Mouse (Mus musculus): ENCODE data around the gene Bmp3. TPM values are rescaled to one million over a fixed set of nuclear protein-coding genes. Genes with fewer than 3 reads are reported as not detected.
A peak's percentile ranks its signal among the peaks of the same experiment; 100 is the strongest.

The Bmp3 gene
- polyA plus RNA-seq (2012; rRNA removed) (6.2 and 7.0 TPM in 2 replicates), polyA plus RNA-seq (2014; fragmentation: Nextera tagmentation; extraction: Ambion mirVana) (7.6 and 8.6 TPM in 2 replicates)

GRCm38 (mm10) chr5:98854264-98854626, at the start of gene Bmp3:
Gene Bmp3, plus strand, starts transcription at chr5:98854415.
- Histone ChIP-seq H3K4me1 (ENCODE audit: control insufficient read depth, insufficient read depth, low read length) (no peaks in the 10 kb centered on the region), H3K4me2 (replicated peaks; ENCODE audit: low read depth, low read length, severe bottlenecking) (peak within 1 kb of the TSS; percentile 99), H3K36me3 (ENCODE audit: control insufficient read depth, insufficient read depth, low read length) (no peaks in the 10 kb centered on the region), H3K9ac (ENCODE audit: low read depth, low read length, severe bottlenecking) (peak within 1 kb of the TSS; percentile 61), H3K4me3 (replicated peaks; ENCODE audit: low read length) (peak within 1 kb of the TSS; percentile 55), H3K27ac (replicated peaks; ENCODE audit: low read depth, low read length) (no peak within 1 kb of the TSS), H3K27me3 (ENCODE audit: control insufficient read depth, insufficient read depth, low read length) (peaks cover 38% of the 10 kb centered on the region), H3K9me3 (ENCODE audit: control insufficient read depth, low read length) (no peaks in the 10 kb centered on the region)
- ATAC-seq (ENCODE audit: low FRiP score, low read depth): 0 out of 2 replicates have a peak, but pooled peaks have one; percentile 42
- peak; percentile 20 for DNase-seq (ENCODE audit: low spot score)
- TF ChIP-seq POLR2A (IDR thresholded peaks at IDR 0.05; ENCODE audit: borderline replicate concordance, extremely low read depth, insufficient read depth, insufficient read length): no peak
- WGBS: 3% methylated on average over 10 of the region's 10 CpGs

GRCm38 (mm10) chr5:98804761-98805160, 49.5 kb upstream of the Bmp3 start:
- Histone ChIP-seq H3K4me3 (replicated peaks; ENCODE audit: low read length) (no peak overlapping the region), H3K4me1 (ENCODE audit: control insufficient read depth, insufficient read depth, low read length) (no peaks in the 10 kb centered on the region), H3K9ac (ENCODE audit: low read depth, low read length, severe bottlenecking) (no peak overlapping the region), H3K4me2 (replicated peaks; ENCODE audit: low read depth, low read length, severe bottlenecking) (no peak overlapping the region), H3K36me3 (ENCODE audit: control insufficient read depth, insufficient read depth, low read length) (no peaks in the 10 kb centered on the region), H3K27me3 (ENCODE audit: control insufficient read depth, insufficient read depth, low read length) (no peaks in the 10 kb centered on the region), H3K9me3 (ENCODE audit: control insufficient read depth, low read length) (no peaks in the 10 kb centered on the region), H3K27ac (replicated peaks; ENCODE audit: low read depth, low read length) (no peak overlapping the region)
- 88% methylated on average over 6 of the region's 6 CpGs for WGBS
- ATAC-seq (ENCODE audit: low FRiP score, low read depth): no peak
- no peak for DNase-seq (ENCODE audit: low spot score)
- TF ChIP-seq POLR2A (IDR thresholded peaks at IDR 0.05; ENCODE audit: borderline replicate concordance, extremely low read depth, insufficient read depth, insufficient read length): no peak

- Histone ChIP-seq H3K27ac (replicated peaks; ENCODE audit: low read depth, low read length) (no peak overlapping the region), H3K4me3 (replicated peaks; ENCODE audit: low read length) (no peak overlapping the region), H3K36me3 (ENCODE audit: control insufficient read depth, insufficient read depth, low read length) (no peaks in the 10 kb centered on the region), H3K27me3 (ENCODE audit: control insufficient read depth, insufficient read depth, low read length) (no peaks in the 10 kb centered on the region), H3K4me1 (ENCODE audit: control insufficient read depth, insufficient read depth, low read length) (no peaks in the 10 kb centered on the region), H3K4me2 (replicated peaks; ENCODE audit: low read depth, low read length, severe bottlenecking) (no peak overlapping the region), H3K9ac (ENCODE audit: low read depth, low read length, severe bottlenecking) (no peak overlapping the region), H3K9me3 (ENCODE audit: control insufficient read depth, low read length) (no peaks in the 10 kb centered on the region)
- no peak for TF ChIP-seq POLR2A (IDR thresholded peaks at IDR 0.05; ENCODE audit: borderline replicate concordance, extremely low read depth, insufficient read depth, insufficient read length)
- WGBS: 95% methylated on average over 4 of the region's 4 CpGs
- ATAC-seq (ENCODE audit: low FRiP score, low read depth): no peak
- DNase-seq (ENCODE audit: low spot score): no peak
Measured at GRCm38 (mm10) chr5:98806492-98806891, 47.7 kb upstream of the Bmp3 start.

GRCm38 (mm10) chr5:98807022-98807421, 47.2 kb upstream of the Bmp3 start:
- DNase-seq (ENCODE audit: low spot score) (peak; percentile 23), ATAC-seq (ENCODE audit: low FRiP score, low read depth) (no peak)
- H3K27ac ChIP-seq (replicated peaks; ENCODE audit: low read depth, low read length): no peak overlapping the region
- 69% methylated on average over 7 of the region's 7 CpGs for WGBS
- no peaks in the 10 kb centered on the region for H3K9me3 ChIP-seq (ENCODE audit: control insufficient read depth, low read length)
- H3K9ac ChIP-seq (ENCODE audit: low read depth, low read length, severe bottlenecking): no peak overlapping the region
- no peak overlapping the region for H3K4me2 ChIP-seq (replicated peaks; ENCODE audit: low read depth, low read length, severe bottlenecking)
- no peaks in the 10 kb centered on the region for H3K36me3 ChIP-seq (ENCODE audit: control insufficient read depth, insufficient read depth, low read length)
- H3K27me3 ChIP-seq (ENCODE audit: control insufficient read depth, insufficient read depth, low read length): no peaks in the 10 kb centered on the region
- TF ChIP-seq POLR2A (IDR thresholded peaks at IDR 0.05; ENCODE audit: borderline replicate concordance, extremely low read depth, insufficient read depth, insufficient read length): no peak
- H3K4me3 ChIP-seq (replicated peaks; ENCODE audit: low read length): no peak overlapping the region
- no peaks in the 10 kb centered on the region for H3K4me1 ChIP-seq (ENCODE audit: control insufficient read depth, insufficient read depth, low read length)

GRCm38 (mm10) chr5:98807953-98808352, 46.3 kb upstream of the Bmp3 start:
- Histone ChIP-seq H3K9ac (ENCODE audit: low read depth, low read length, severe bottlenecking) (no peak overlapping the region), H3K4me2 (replicated peaks; ENCODE audit: low read depth, low read length, severe bottlenecking) (no peak overlapping the region), H3K9me3 (ENCODE audit: control insufficient read depth, low read length) (no peaks in the 10 kb centered on the region), H3K27ac (replicated peaks; ENCODE audit: low read depth, low read length) (no peak overlapping the region), H3K36me3 (ENCODE audit: control insufficient read depth, insufficient read depth, low read length) (no peaks in the 10 kb centered on the region), H3K4me1 (ENCODE audit: control insufficient read depth, insufficient read depth, low read length) (no peaks in the 10 kb centered on the region), H3K4me3 (replicated peaks; ENCODE audit: low read length) (no peak overlapping the region), H3K27me3 (ENCODE audit: control insufficient read depth, insufficient read depth, low read length) (no peaks in the 10 kb centered on the region)
- 54% methylated on average over 9 of the region's 9 CpGs for WGBS
- TF ChIP-seq POLR2A (IDR thresholded peaks at IDR 0.05; ENCODE audit: borderline replicate concordance, extremely low read depth, insufficient read depth, insufficient read length): no peak
- ATAC-seq (ENCODE audit: low FRiP score, low read depth) (no peak), DNase-seq (ENCODE audit: low spot score) (no peak)

- no peaks in the 10 kb centered on the region for H3K36me3 ChIP-seq (ENCODE audit: control insufficient read depth, insufficient read depth, low read length)
- H3K9me3 ChIP-seq (ENCODE audit: control insufficient read depth, low read length): no peaks in the 10 kb centered on the region
- no peak overlapping the region for H3K27ac ChIP-seq (replicated peaks; ENCODE audit: low read depth, low read length)
- no peak overlapping the region for H3K9ac ChIP-seq (ENCODE audit: low read depth, low read length, severe bottlenecking)
- no peak for ATAC-seq (ENCODE audit: low FRiP score, low read depth)
- no peaks in the 10 kb centered on the region for H3K4me1 ChIP-seq (ENCODE audit: control insufficient read depth, insufficient read depth, low read length)
- no peak overlapping the region for H3K4me3 ChIP-seq (replicated peaks; ENCODE audit: low read length)
- TF ChIP-seq POLR2A (IDR thresholded peaks at IDR 0.05; ENCODE audit: borderline replicate concordance, extremely low read depth, insufficient read depth, insufficient read length): no peak
- no peak for DNase-seq (ENCODE audit: low spot score)
- 89% methylated on average over 1 of the region's 1 CpGs for WGBS
- no peak overlapping the region for H3K4me2 ChIP-seq (replicated peaks; ENCODE audit: low read depth, low read length, severe bottlenecking)
- H3K27me3 ChIP-seq (ENCODE audit: control insufficient read depth, insufficient read depth, low read length): no peaks in the 10 kb centered on the region
Measured at GRCm38 (mm10) chr5:98812380-98812779, 41.8 kb upstream of the Bmp3 start.
